In genomic region chr10:77097006-77097889, GRCm38 (mm10) we compare ENCODE assay signal across 11 mouse cellular contexts.
DNase-seq lines count a peak whose midpoint lies in the region; ATAC-seq and TF ChIP-seq lines count a peak whose summit lies in the region.
"Had no signal": no experiment of that assay in that cellular context is flagged by ENCODE, and none has a peak within 500 bp of the region (broad histone marks: within the 10 kb centered on the region; RNA-seq: fewer than 3 reads in every experiment).

No protein-coding gene starts in this region.

- no peak for ATAC-seq in kidney, postnatal 0 days (replicated peaks; ENCODE audit: low FRiP score, low read depth)
- ATAC-seq in limb, embryonic 14.5 days (ENCODE audit: low FRiP score, low read depth) = no peak

- H3K79me2 ChIP-seq in C2C12 (ENCODE audit: control insufficient read depth, insufficient read depth) = peaks cover 100% of the 10 kb centered on the region

- no peak for TF ChIP-seq POLR2A in limb, embryonic 14.5 days (IDR thresholded peaks at IDR 0.05; ENCODE audit: borderline replicate concordance, extremely low read depth, insufficient read depth, insufficient read length)

- no peak overlapping the region for H3K9ac ChIP-seq in kidney, postnatal 0 days (ENCODE audit: low read depth, low read length)
- no peak overlapping the region for H3K9ac ChIP-seq in limb, embryonic 14.5 days (ENCODE audit: low read depth, low read length, severe bottlenecking)
- H3K9ac ChIP-seq: limb, embryonic 12.5 days had no signal

- DNase-seq in heart, embryonic 10.5 days (ENCODE audit: low spot score) = no peak
- DNase-seq in heart, adult 9 months (ENCODE audit: low spot score in 2 of 2) = no peak
- DNase-seq in kidney, postnatal 0 days (ENCODE audit: low spot score) = no peak
- DNase-seq in kidney, adult 9 months = no peak
- no peak for DNase-seq in limb, embryonic 14.5 days (ENCODE audit: low spot score)
- no peak for DNase-seq in left cerebral cortex, adult 9 months (ENCODE audit: low spot score in 2 of 2)
- DNase-seq in thymus, postnatal 10 days (ENCODE audit: low spot score in 2 of 2) = no peak
- DNase-seq: cerebellum, postnatal 14 days; gastrocnemius, postnatal 10 days had no signal

- peaks cover 27% of the 10 kb centered on the region for H3K4me1 ChIP-seq in heart, embryonic 10.5 days
- H3K4me1 ChIP-seq in kidney, postnatal 0 days (replicated peaks; ENCODE audit: insufficient read depth, low read length) = peaks cover 7% of the 10 kb centered on the region; the same call in 1 of the 2 replicates
- peaks cover 4% of the 10 kb centered on the region; the same call in 1 of the 2 replicates for H3K4me1 ChIP-seq in limb, embryonic 14.5 days (ENCODE audit: control insufficient read depth, insufficient read depth, low read length)

- H3K4me2 ChIP-seq in kidney, postnatal 0 days (ENCODE audit: low read length) = no peak overlapping the region
- H3K4me2 ChIP-seq in limb, embryonic 14.5 days (replicated peaks; ENCODE audit: low read depth, low read length, severe bottlenecking) = no peak overlapping the region
- H3K4me2 ChIP-seq: limb, embryonic 12.5 days had no signal

- peak overlapping the region; percentile 42 for H3ac ChIP-seq in C2C12 (ENCODE audit: control insufficient read depth, insufficient read length, low read depth)

- H3K79me3 ChIP-seq in C2C12 (ENCODE audit: low read depth) = peaks cover 89% of the 10 kb centered on the region

- no peak overlapping the region for H3K4me3 ChIP-seq in heart, embryonic 10.5 days
- no peak overlapping the region for H3K4me3 ChIP-seq in kidney, postnatal 0 days (replicated peaks; ENCODE audit: low read depth, low read length)
- no peak overlapping the region for H3K4me3 ChIP-seq in C2C12 (ENCODE audit: insufficient read depth, poor library complexity, severe bottlenecking)
- H3K4me3 ChIP-seq in limb, embryonic 14.5 days (replicated peaks; ENCODE audit: low read length) = no peak overlapping the region
- H3K4me3 ChIP-seq: limb, embryonic 12.5 days had no signal

- H3K27ac ChIP-seq in heart, embryonic 10.5 days = peak overlapping the region; percentile 53
- H3K27ac ChIP-seq in kidney, postnatal 0 days = peak overlapping the region; percentile 25; the same call in 1 of the 2 replicates
- H3K27ac ChIP-seq in limb, embryonic 14.5 days (replicated peaks; ENCODE audit: low read depth, low read length) = 0 out of 2 replicates have a peak overlapping the region, but pooled peaks have one; percentile 2
- H3K27ac ChIP-seq: limb, embryonic 12.5 days had no signal

- H3K27me3 ChIP-seq in heart, embryonic 10.5 days (ENCODE audit: insufficient read depth, poor library complexity, severe bottlenecking) = no peaks in the 10 kb centered on the region
- H3K27me3 ChIP-seq in kidney, postnatal 0 days (ENCODE audit: insufficient read depth, low read length) = no peaks in the 10 kb centered on the region
- H3K27me3 ChIP-seq in C2C12 (ENCODE audit: control insufficient read depth, insufficient read depth, insufficient read length) = no peaks in the 10 kb centered on the region
- H3K27me3 ChIP-seq in limb, embryonic 14.5 days (ENCODE audit: control insufficient read depth, insufficient read depth, low read length) = no peaks in the 10 kb centered on the region
- H3K27me3 ChIP-seq: limb, embryonic 12.5 days had no signal

- H3K9me3 ChIP-seq in heart, embryonic 10.5 days = peaks cover 5% of the 10 kb centered on the region
- H3K9me3 ChIP-seq in kidney, postnatal 0 days (replicated peaks; ENCODE audit: low read length) = no peaks in the 10 kb centered on the region
- H3K9me3 ChIP-seq in limb, embryonic 14.5 days (ENCODE audit: control insufficient read depth, low read length) = 0 out of 2 replicates have a peak, but pooled peaks cover 8% of the 10 kb centered on the region

- no peak for TF ChIP-seq CTCF in kidney, postnatal 0 days (IDR thresholded peaks at IDR 0.05; ENCODE audit: low read depth)
- TF ChIP-seq CTCF in C2C12 (IDR thresholded peaks at IDR 0.05; ENCODE audit: control insufficient read depth, insufficient read depth, insufficient read length) = no peak

- 64% methylated on average over 12 of the region's 12 CpGs for WGBS in heart, embryonic 10.5 days
- 63% methylated on average over 12 of the region's 12 CpGs for WGBS in kidney, postnatal 0 days
- whole genome bisulfite sequencing in limb, embryonic 14.5 days = 77% methylated on average over 12 of the region's 12 CpGs

- peaks cover 46% of the 10 kb centered on the region for H3K36me3 ChIP-seq in heart, embryonic 10.5 days
- H3K36me3 ChIP-seq in kidney, postnatal 0 days (ENCODE audit: insufficient read depth, low read length) = 0 out of 2 replicates have a peak, but pooled peaks cover 10% of the 10 kb centered on the region
- H3K36me3 ChIP-seq in C2C12 (ENCODE audit: control insufficient read depth, insufficient read depth) = peaks cover 49% of the 10 kb centered on the region
- no peaks in the 10 kb centered on the region for H3K36me3 ChIP-seq in limb, embryonic 14.5 days (ENCODE audit: control insufficient read depth, insufficient read depth, low read length)

TF ChIP-seq in C2C12, 6 proteins besides CTCF, POLR2A, EP300 and RAD21:
- TF ChIP-seq MYOD1 (IDR thresholded peaks at IDR 0.05; ENCODE audit: control insufficient read depth, insufficient read length, low read depth) (no peak), FOSL1 (IDR thresholded peaks at IDR 0.05; ENCODE audit: insufficient read depth, low read length, poor library complexity, severe bottlenecking) (no peak), USF1 (IDR thresholded peaks at IDR 0.05; ENCODE audit: low read depth) (no peak), MAX (IDR thresholded peaks at IDR 0.05) (peak; percentile 46)

Comparison
In these comparisons a context has a peak if more than half of its experiments do, and no peak if none do; other contexts are left out.
1. H3K27ac ChIP-seq: peak in every context shown above with its lines; median percentile 53 in heart, embryonic 10.5 days; 25 in kidney, postnatal 0 days; 2 in limb, embryonic 14.5 days.